Mouse (Mus musculus): Measurements from ENCODE around the gene Gatad2a. TPM values are rescaled to one million over a fixed set of nuclear protein-coding genes. Genes with fewer than 3 reads are reported as not detected.
"Not testable (repeated sequence)": the region's sequence is repeated elsewhere in the genome, so short reads cannot be mapped to it uniquely, and the experiment has no call there.

Gatad2a gene
- polyA plus RNA-seq, 1 experiment from 2014 or later = 26.8 TPM

GRCm38 (mm10) chr8:70000226-70000625, 4.0 kb upstream of the Gatad2a start:
- H3K4me1 ChIP-seq (ENCODE audit: control insufficient read depth, insufficient read depth, low read length) = peaks cover 6% of the 10 kb centered on the region
- no peak overlapping the region for H3K27ac ChIP-seq (ENCODE audit: low read length)
- 89% methylated on average over 2 of the region's 2 CpGs for WGBS
- ATAC-seq (replicated peaks; ENCODE audit: extremely low read depth, insufficient read depth, low FRiP score) = no peak
- no peaks in the 10 kb centered on the region for H3K27me3 ChIP-seq (ENCODE audit: control insufficient read depth, insufficient read depth, low read length)
- no peak overlapping the region for H3K4me3 ChIP-seq (ENCODE audit: low read length)
- no peak overlapping the region for H3K9ac ChIP-seq (ENCODE audit: low read length)
- no peaks in the 10 kb centered on the region for H3K36me3 ChIP-seq (ENCODE audit: control insufficient read depth, insufficient read depth)
- H3K9me3 ChIP-seq (replicated peaks; ENCODE audit: control insufficient read depth, low read length) = no peaks in the 10 kb centered on the region
- no peak overlapping the region for H3K4me2 ChIP-seq (ENCODE audit: low read depth, low read length)

- Histone ChIP-seq H3K27ac (ENCODE audit: low read length) (no peak overlapping the region), H3K4me2 (ENCODE audit: low read depth, low read length) (no peak overlapping the region), H3K27me3 (ENCODE audit: control insufficient read depth, insufficient read depth, low read length) (no peaks in the 10 kb centered on the region), H3K4me1 (ENCODE audit: control insufficient read depth, insufficient read depth, low read length) (peaks cover 13% of the 10 kb centered on the region), H3K9me3 (replicated peaks; ENCODE audit: control insufficient read depth, low read length) (no peaks in the 10 kb centered on the region), H3K9ac (ENCODE audit: low read length) (no peak overlapping the region), H3K4me3 (ENCODE audit: low read length) (no peak overlapping the region), H3K36me3 (ENCODE audit: control insufficient read depth, insufficient read depth) (no peaks in the 10 kb centered on the region)
- ATAC-seq (replicated peaks; ENCODE audit: extremely low read depth, insufficient read depth, low FRiP score) = no peak
- 98% methylated on average over 4 of the region's 4 CpGs for WGBS
Measured at GRCm38 (mm10) chr8:69999236-69999635, 3.1 kb upstream of the Gatad2a start.

- H3K9me3 ChIP-seq (replicated peaks; ENCODE audit: control insufficient read depth, low read length) = no peaks in the 10 kb centered on the region
- no peak for ATAC-seq (replicated peaks; ENCODE audit: extremely low read depth, insufficient read depth, low FRiP score)
- WGBS = 90% methylated on average over 3 of the region's 3 CpGs
- H3K27me3 ChIP-seq (ENCODE audit: control insufficient read depth, insufficient read depth, low read length) = no peaks in the 10 kb centered on the region
- peaks cover 15% of the 10 kb centered on the region for H3K4me1 ChIP-seq (ENCODE audit: control insufficient read depth, insufficient read depth, low read length)
- H3K27ac ChIP-seq (ENCODE audit: low read length) = no peak overlapping the region
- H3K9ac ChIP-seq (ENCODE audit: low read length) = no peak overlapping the region
- no peak overlapping the region for H3K4me3 ChIP-seq (ENCODE audit: low read length)
- no peak overlapping the region for H3K4me2 ChIP-seq (ENCODE audit: low read depth, low read length)
- no peaks in the 10 kb centered on the region for H3K36me3 ChIP-seq (ENCODE audit: control insufficient read depth, insufficient read depth)
Measured at GRCm38 (mm10) chr8:69998706-69999105, 2.5 kb upstream of the Gatad2a start.

- Histone ChIP-seq H3K4me2 (ENCODE audit: low read depth, low read length) (peak overlapping the region; percentile 88), H3K9ac (ENCODE audit: low read length) (peak overlapping the region; percentile 84), H3K4me3 (ENCODE audit: low read length) (peak overlapping the region; percentile 65), H3K9me3 (replicated peaks; ENCODE audit: control insufficient read depth, low read length) (no peaks in the 10 kb centered on the region), H3K4me1 (ENCODE audit: control insufficient read depth, insufficient read depth, low read length) (peaks cover 24% of the 10 kb centered on the region), H3K36me3 (ENCODE audit: control insufficient read depth, insufficient read depth) (0 out of 2 replicates have a peak, but pooled peaks cover 2% of the 10 kb centered on the region), H3K27me3 (ENCODE audit: control insufficient read depth, insufficient read depth, low read length) (no peaks in the 10 kb centered on the region), H3K27ac (ENCODE audit: low read length) (peak overlapping the region; percentile 88)
- no peak for ATAC-seq (replicated peaks; ENCODE audit: extremely low read depth, insufficient read depth, low FRiP score)
- 3% methylated on average over 35 of the region's 35 CpGs for WGBS
Measured at GRCm38 (mm10) chr8:69996589-69997285, 553 bp upstream of the Gatad2a start.

GRCm38 (mm10) chr8:69995422-69995775, 785 bp downstream of the Gatad2a start:
- Histone ChIP-seq H3K9me3 (replicated peaks; ENCODE audit: control insufficient read depth, low read length) (no peaks in the 10 kb centered on the region), H3K27ac (ENCODE audit: low read length) (peak overlapping the region; percentile 90), H3K4me3 (ENCODE audit: low read length) (peak overlapping the region; percentile 98), H3K9ac (ENCODE audit: low read length) (peak overlapping the region; percentile 94), H3K27me3 (ENCODE audit: control insufficient read depth, insufficient read depth, low read length) (no peaks in the 10 kb centered on the region), H3K36me3 (ENCODE audit: control insufficient read depth, insufficient read depth) (0 out of 2 replicates have a peak, but pooled peaks cover 2% of the 10 kb centered on the region), H3K4me2 (ENCODE audit: low read depth, low read length) (peak overlapping the region; percentile 84), H3K4me1 (ENCODE audit: control insufficient read depth, insufficient read depth, low read length) (peaks cover 20% of the 10 kb centered on the region)
- no peak for ATAC-seq (replicated peaks; ENCODE audit: extremely low read depth, insufficient read depth, low FRiP score)
- 0% methylated on average over 7 of the region's 7 CpGs for WGBS

DNA sequence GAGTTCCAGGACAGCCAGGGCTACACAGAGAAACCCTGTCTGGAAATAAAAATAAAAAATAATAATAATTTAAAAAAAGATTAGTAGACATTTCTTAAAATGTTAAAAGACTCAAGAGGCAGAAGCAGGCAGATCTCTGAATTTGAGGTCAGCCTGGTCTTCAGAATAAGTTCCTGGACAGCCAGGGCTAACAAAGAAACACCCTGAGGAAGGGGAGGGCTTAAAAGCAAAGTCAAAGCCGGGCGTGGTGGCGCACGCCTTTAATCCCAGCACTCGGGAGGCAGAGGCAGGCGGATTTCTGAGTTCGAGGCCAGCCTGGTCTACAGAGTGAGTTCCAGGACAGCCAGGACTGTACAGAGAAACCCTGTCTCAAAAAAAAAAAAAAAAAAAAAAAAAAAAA, 7.2 kb downstream of the Gatad2a start:
- not testable (repeated sequence) for H3K9me3 ChIP-seq (replicated peaks; ENCODE audit: control insufficient read depth, low read length); ATAC-seq (replicated peaks; ENCODE audit: extremely low read depth, insufficient read depth, low FRiP score); H3K36me3 ChIP-seq (ENCODE audit: control insufficient read depth, insufficient read depth); H3K27ac ChIP-seq (ENCODE audit: low read length); H3K27me3 ChIP-seq (ENCODE audit: control insufficient read depth, insufficient read depth, low read length); H3K9ac ChIP-seq (ENCODE audit: low read length); H3K4me3 ChIP-seq (ENCODE audit: low read length); H3K4me2 ChIP-seq (ENCODE audit: low read depth, low read length)
- H3K4me1 ChIP-seq (ENCODE audit: control insufficient read depth, insufficient read depth, low read length) = peaks cover 16% of the 10 kb centered on the region
- whole genome bisulfite sequencing = 97% methylated on average over 6 of the region's 7 CpGs

- H3K4me3 ChIP-seq (ENCODE audit: low read length) = no peak overlapping the region
- H3K9ac ChIP-seq (ENCODE audit: low read length) = no peak overlapping the region
- no peak overlapping the region for H3K27ac ChIP-seq (ENCODE audit: low read length)
- peaks cover 6% of the 10 kb centered on the region for H3K4me1 ChIP-seq (ENCODE audit: control insufficient read depth, insufficient read depth, low read length)
- H3K36me3 ChIP-seq (ENCODE audit: control insufficient read depth, insufficient read depth) = 0 out of 2 replicates have a peak, but pooled peaks cover 2% of the 10 kb centered on the region
- H3K4me2 ChIP-seq (ENCODE audit: low read depth, low read length) = no peak overlapping the region
- no peaks in the 10 kb centered on the region for H3K27me3 ChIP-seq (ENCODE audit: control insufficient read depth, insufficient read depth, low read length)
- ATAC-seq (replicated peaks; ENCODE audit: extremely low read depth, insufficient read depth, low FRiP score) = no peak
- H3K9me3 ChIP-seq (replicated peaks; ENCODE audit: control insufficient read depth, low read length) = no peaks in the 10 kb centered on the region
Measured at GRCm38 (mm10) chr8:69987744-69988143, 8.4 kb downstream of the Gatad2a start.

DNA sequence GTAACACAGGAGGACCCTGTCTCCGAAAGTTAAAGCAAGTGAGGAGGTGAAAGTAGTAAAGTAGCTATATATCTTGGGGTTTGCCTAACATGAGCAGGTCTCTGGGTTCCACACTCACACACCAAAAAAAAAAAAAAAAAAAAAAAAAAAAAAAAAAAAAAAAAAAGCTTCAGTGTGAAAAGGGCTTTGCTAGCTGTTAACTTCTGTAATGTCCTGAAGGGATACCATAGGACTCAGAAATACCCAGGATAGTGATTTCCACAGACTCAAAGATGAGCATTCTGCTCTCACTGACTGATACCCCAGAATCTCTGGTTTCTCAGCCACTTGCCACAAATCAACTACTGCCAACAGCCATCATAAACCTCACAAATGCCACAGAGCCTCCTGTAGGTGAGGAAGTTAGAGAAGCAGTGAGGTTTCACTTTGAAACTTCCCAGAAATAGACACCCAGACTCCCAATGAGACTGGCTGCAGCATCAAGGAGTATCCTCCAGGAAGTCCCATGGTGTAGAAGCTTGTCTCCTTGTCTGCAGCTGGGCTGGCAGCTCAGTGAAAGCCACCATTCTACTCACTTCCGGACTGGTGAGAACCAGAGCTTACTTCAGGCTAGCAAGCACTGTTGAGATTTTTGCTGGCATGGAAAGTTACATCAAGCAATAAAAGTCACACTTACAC, 11.2 kb downstream of the Gatad2a start:
- Histone ChIP-seq H3K4me3 (ENCODE audit: low read length) (no peak overlapping the region), H3K9ac (ENCODE audit: low read length) (no peak overlapping the region), H3K9me3 (replicated peaks; ENCODE audit: control insufficient read depth, low read length) (no peaks in the 10 kb centered on the region), H3K27me3 (ENCODE audit: control insufficient read depth, insufficient read depth, low read length) (no peaks in the 10 kb centered on the region), H3K36me3 (ENCODE audit: control insufficient read depth, insufficient read depth) (no peaks in the 10 kb centered on the region), H3K27ac (ENCODE audit: low read length) (no peak overlapping the region), H3K4me2 (ENCODE audit: low read depth, low read length) (no peak overlapping the region), H3K4me1 (ENCODE audit: control insufficient read depth, insufficient read depth, low read length) (peaks cover 5% of the 10 kb centered on the region; the same call in 1 of the 2 replicates)
- ATAC-seq (replicated peaks; ENCODE audit: extremely low read depth, insufficient read depth, low FRiP score) = no peak
- WGBS = 85% methylated on average over 2 of the region's 2 CpGs

DNA sequence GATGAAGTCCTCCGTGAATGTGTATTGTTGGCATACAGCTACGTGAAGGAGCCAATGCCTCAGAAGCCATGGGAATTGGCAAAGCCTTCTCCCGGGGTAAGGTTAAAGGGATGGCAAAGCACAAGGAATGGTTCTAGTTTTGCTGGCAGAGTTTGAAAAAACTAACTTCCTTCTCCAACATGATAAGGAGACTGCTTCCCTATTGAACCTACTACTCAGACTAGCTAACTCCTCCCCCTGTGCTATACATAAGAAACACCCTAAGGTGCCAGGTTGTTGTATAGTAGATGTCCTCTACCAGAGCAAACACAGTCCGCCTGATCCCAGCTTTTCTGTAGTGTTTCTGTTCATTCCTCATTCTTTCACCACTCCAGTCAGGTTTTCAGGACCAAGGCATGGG, 17.7 kb downstream of the Gatad2a start:
- Histone ChIP-seq H3K9me3 (replicated peaks; ENCODE audit: control insufficient read depth, low read length) (no peaks in the 10 kb centered on the region), H3K4me3 (ENCODE audit: low read length) (no peak overlapping the region), H3K27ac (ENCODE audit: low read length) (no peak overlapping the region), H3K27me3 (ENCODE audit: control insufficient read depth, insufficient read depth, low read length) (no peaks in the 10 kb centered on the region), H3K36me3 (ENCODE audit: control insufficient read depth, insufficient read depth) (no peaks in the 10 kb centered on the region), H3K4me2 (ENCODE audit: low read depth, low read length) (no peak overlapping the region), H3K4me1 (ENCODE audit: control insufficient read depth, insufficient read depth, low read length) (peaks cover 5% of the 10 kb centered on the region), H3K9ac (ENCODE audit: low read length) (no peak overlapping the region)
- no peak for ATAC-seq (replicated peaks; ENCODE audit: extremely low read depth, insufficient read depth, low FRiP score)
- WGBS = 95% methylated on average over 4 of the region's 4 CpGs
